Mouse (Mus musculus) B cell, adult 2 months (primary cell): ENCODE measurements around the gene Fdxr.

Source experiments
- DNase-seq, 2 experiments: peaks; one replicate each; pipeline ENCODE4 v3.0.0; 2022

The Fdxr gene

GRCm38 (mm10) chr11:115234320-115235044 is 42.4 kb downstream of the Fdxr start:
- DNase-seq: no peak

- DNase-seq: peak in 1 of 2 experiments; percentile 20
Measured at GRCm38 (mm10) chr11:115233526-115234290, 43.1 kb downstream of the Fdxr start.

GRCm38 (mm10) chr11:115232889-115233288 is 44.0 kb downstream of the Fdxr start:
- DNase-seq: no peak

- DNase-seq: no peak
Measured at GRCm38 (mm10) chr11:115231924-115232323, 44.9 kb downstream of the Fdxr start.

DNA sequence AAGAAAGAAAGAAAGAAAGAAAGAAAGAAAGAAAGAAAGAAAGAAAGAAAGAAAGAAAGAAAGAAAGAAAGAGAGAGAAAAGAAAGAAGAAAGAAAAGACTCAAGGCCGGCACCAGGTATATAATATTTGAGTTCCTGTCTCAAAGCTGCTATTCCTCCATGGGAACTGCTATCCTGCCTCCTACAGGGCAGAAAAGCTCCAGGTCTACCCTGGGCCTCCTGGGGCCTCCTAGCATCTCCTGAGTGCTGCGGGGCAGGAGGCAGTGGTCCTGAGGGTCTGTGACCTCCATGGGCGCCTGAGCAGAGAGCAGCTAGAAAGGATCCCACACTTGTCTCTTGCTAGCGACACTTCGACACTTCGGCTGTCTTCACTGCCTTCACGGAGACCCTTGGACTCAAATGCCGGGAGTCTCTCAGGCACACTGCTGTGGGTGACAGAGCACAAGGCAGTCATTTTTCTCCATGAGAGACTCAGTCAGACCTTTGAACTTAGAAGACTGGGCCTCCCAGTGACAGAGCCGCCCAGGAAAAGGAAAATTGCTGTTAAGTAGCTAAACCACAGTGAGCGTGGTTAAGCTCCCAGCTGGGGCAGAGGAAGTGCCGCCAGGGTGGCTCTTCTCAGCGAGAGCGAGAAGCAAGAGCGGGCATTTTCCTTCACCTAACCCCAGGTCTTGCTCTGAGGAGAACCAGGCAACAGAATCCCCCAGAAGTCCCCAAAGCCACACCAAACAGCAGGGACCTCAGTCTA is 45.5 kb downstream of the Fdxr start:
- peak; percentile 23 to 32 for DNase-seq

DNA sequence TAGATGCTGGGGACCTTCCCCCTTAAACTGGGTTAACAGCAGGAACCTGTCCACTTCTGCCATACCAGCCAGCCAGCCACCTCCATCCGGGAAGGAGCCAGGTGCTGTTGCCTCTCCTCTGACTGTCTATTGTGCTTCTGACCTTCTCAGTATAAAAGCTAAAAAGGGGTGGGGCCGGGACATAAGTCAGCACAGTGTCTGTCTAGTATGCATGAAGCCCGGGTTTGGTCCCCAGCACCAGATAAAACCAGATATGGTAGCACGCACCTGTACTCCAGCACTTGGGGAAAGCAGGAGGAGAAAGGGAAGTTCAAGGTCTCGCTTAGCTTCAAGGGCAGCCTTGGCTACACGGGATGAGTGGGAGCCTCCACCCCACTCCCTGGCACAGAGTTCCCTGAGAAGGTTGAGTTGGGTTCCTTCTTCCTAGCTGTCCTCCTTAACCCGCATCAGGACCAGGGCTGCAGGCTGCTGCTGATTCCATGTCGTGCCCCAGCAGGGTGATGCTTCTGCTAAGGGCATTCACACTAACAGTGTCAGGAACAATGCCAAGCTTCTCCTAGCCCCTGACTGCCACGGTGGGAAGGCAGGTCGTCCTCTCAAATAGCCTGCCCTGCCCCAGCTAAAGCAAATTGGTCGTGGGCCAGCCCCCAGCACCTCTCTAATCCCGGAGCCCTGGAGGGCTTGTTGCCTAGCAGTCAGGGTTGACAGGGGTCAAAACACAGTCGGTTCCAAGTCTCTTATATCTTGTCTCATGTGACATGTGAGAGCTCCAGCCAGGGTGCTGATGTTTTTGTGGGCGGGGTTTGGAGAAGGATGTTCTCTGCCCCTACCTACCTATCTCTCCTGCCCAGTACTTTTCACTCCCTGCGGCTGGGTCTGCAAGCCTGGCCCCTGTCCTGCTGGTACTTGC is 47.6 kb downstream of the Fdxr start:
- DNase-seq: no peak

DNA sequence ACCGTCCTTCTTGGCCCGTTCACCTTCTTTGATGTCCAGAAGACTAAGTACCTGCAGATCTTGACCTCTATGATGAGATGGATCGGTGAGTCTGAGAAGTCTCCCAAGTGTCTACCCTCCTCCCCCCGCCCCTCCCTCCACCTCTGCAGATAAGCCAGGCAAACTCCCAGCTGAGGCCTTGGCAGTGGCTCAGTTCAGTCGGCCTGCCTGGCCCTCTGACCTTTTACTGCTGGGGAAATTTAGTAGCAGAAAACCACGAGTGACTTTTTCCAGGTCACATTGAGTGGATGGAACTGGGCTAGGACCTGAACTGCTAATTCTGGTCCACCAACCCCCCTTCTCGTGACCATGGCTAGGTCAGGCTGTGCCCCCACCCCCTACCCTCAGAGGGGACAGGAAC is 48.4 kb downstream of the Fdxr start:
- no peak for DNase-seq

GRCm38 (mm10) chr11:115227640-115228039 is 49.2 kb downstream of the Fdxr start:
- DNase-seq: no peak

DNA sequence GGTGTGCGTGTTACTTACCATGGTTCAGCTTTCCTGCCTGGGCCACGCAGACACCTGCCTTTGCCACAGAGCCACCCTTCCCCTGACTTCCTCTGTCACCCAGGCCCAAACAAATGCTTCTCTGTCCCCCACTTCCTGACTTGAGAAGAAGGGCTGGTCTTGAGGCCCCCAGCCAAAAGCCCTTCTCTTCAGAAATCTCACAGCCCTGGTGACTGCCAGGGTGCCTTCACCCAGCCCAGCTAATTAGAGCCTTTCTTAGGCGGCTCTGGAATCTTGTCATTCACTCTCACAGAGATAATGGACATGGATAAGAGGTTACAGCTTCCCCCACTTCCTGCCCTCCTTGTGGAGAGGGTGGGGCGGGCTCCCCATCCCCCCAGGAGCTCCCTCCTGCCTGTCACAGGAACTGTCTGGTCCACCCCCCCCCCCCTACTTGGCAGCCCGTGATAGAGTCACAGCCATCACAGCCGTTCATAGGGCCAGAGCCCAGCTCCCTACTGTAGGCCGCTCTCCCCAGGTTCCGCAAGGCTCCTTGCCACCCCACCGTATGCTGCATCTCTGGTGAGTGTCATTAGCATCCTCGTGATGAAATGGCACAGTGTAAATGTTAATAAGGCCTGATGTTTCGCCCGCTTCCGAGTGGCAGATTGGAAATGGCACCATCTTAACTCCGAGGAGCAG is 49.9 kb downstream of the Fdxr start:
- DNase-seq: no peak

GRCm38 (mm10) chr11:115225301-115225700 is 51.5 kb downstream of the Fdxr start:
- no peak for DNase-seq

DNA sequence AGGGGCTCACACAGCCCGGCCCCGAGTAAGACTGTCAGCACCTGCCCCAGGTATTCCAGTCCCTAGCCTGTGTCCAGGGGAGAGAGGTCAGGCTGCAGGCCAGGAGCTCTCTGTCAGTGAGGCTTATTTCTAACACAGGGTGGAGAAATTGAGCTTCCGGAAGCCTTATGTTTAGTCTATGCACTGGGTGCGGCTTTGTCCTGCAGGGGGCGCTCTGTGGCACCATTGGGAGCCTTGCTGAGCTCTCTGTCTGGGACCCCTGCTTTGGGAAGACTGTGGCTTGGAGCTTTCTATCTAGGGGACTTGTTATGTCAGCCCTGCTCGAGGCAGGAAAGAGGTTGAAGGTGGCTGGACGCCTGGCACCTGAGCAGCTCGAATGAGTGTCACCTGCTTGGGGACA is 52.0 kb downstream of the Fdxr start:
- DNase-seq: peak; percentile 61 to 63

DNA sequence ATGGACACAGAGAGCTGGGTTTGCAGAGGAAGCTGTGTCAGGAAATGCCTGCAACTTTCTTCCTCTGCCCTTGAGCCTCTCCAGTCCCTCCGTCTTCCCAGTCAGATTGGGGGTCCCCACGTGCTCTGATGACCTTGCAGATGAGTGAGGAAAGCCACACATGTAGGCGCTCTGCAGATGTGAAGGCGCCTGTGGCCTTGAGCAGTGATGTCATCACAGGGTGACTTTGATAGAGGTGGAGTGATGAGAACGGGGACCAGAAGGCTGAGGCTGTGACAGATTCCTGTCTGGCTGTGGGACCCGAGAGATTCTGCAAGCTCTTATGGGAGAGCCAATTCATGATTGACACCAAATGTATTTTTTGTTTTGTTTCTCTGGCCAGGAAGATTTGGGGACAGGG is 53.0 kb downstream of the Fdxr start:
- DNase-seq: no peak

DNA sequence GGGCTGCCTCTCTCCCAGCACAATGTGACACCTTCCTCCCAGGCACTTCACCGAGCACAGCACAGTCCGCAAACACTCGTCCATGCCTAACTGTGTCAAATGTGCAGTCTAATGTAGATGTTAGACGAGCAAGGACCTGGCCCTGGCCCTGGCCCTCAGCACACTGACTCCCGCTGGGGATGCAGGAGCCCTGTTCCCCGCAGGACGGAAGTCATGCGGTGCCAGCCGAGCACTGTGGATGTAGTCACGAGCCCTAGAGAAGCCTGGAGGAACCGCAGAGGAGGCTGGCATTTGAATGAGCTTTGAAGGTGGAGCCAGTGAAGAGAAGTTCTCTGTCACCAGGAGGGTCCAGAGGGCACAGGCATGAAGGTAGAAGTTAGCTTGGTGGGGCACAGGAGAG is 53.4 kb downstream of the Fdxr start:
- no peak for DNase-seq

DNA sequence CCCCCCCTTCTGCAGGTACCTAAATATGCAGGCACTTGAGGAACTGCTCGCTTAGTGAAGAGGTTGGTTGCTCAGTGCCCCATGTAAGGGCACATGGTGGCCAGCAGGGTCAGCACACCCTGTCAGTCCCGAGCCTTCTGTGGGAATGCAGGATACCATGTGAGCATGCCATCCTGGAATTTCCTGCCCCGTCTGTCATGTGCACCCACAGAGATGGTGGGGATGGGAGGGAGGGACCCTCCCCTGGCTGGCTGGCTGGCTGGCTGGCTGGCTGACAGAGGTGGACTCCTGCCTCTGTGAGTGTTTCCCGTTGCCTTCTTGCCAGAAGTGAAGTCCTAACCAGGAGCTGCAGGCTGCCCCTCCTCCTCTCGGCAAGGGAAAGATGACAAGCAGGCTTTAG is 54.3 kb downstream of the Fdxr start:
- DNase-seq: no peak

GRCm38 (mm10) chr11:115222077-115222476 is 54.8 kb downstream of the Fdxr start:
- no peak for DNase-seq

GRCm38 (mm10) chr11:115219685-115220084 is 57.2 kb downstream of the Fdxr start:
- no peak for DNase-seq

DNA sequence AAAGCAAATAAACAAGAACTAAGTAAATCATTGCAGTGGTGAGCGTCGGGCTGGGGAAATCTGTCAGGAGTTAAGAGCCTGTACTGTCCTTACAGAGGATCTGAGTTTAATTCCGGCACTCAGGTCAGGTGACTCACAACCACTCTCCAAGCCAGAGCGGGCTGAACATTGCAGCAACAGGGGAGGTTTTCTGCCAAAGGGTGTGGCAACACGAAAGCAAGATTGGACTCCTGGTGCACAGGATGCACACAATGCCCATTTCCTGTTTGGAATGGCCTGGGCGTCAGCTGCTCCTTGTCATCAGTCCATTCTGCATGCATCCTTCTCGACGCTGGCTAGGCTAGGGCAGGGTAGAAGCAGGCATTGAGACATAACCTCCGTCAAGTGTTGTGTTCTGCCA is 57.6 kb downstream of the Fdxr start:
- DNase-seq: no peak
